Mouse (Mus musculus) embryo, embryonic 11 days (tissue): Measurements from ENCODE around the gene Nptn.

Experiments
- DNase-seq: peaks from one replicate; pipeline ENCODE4 v3.0.0-alpha.2; 2015

Nptn gene

DNA sequence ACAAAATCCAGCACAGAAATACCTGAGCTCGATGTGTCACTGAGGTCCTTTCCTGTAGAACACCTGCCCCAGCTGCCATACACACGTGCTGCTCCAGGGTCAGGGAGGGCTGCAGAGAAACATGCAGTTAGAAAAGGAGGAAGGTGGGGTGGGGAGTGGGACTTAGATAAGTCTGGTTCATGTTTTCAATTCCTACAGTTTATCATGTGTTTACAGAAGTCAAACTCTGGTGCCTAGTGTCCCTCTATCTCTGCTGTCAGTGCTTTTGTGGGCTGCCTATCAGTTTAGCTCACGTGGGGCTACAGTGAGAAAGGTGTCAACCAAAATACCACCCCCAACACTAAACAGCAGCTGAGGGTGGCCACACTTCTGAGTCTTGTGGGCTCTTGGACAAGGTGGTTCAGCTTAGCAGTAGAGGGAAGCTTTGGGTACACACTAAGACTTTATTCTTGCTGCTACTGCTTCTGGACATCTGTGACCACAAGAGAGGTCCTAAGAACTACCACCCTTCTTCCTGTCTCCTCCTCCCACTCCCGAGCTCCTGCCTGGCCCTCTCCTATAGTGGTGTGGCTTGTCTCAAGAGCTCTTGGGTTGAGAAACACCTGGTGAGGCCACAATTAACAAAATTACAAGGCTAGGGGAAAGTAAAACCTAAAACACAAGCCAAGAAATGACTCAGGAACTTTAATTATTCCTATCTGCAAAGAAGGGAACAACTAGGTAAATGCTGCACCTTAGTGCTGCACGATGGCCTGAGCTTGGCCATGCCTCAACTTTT lies 75.9 kb downstream of the Nptn start:
- no peak for DNase-seq

DNA sequence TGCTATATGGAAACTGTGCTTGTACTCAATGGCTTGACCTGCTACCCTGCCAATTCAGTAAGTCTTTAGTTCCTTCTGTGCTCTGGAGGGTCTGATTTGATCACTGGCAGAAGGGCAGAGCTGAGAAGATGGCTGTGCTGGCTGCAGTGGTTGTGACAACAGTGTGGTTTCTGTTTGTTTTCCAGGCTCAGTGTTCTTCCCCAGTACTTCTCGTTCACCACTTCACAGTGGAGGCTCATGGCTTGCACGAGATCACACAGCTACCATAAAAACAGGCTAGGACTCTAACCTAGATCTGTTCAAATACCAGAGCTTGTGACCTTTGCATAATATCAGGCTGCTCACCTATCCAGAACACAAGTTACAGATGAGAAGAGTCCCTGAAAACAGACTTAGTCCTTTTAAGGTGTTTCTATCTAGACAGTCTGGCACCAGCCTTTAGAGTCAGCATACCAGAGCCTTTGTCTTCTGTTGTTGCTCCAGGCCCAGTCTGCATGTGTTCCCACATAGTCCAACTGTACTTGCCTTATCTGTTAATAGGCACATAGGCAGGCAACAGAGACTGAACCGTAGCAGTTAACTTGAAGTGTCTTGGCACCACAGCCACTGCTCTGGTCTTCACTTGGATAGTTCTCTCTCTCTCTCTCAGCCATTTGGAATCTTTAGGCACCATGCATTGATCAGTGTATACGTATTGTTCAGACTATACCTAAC lies 76.7 kb downstream of the Nptn start:
- no peak for DNase-seq

DNA sequence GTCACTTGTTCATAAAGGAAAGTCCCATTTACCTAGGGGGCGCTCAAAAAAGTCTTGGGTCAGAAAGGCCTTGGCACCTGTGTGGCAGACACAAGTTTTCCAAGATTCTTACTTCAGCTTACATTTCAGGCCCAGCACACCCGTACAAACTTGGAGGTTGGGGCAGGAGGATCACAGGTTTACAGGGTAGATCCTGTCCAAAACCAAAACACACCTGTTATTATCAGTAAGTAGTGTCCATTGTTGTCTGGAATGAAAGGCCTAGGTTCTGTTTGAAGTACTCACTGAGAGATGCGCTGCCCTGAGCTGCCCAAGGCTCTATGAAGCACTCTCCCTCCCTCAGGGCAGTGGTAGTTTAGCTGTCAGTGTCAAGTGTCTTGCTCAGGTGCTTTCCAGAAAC lies 77.3 kb downstream of the Nptn start:
- no peak for DNase-seq

DNA sequence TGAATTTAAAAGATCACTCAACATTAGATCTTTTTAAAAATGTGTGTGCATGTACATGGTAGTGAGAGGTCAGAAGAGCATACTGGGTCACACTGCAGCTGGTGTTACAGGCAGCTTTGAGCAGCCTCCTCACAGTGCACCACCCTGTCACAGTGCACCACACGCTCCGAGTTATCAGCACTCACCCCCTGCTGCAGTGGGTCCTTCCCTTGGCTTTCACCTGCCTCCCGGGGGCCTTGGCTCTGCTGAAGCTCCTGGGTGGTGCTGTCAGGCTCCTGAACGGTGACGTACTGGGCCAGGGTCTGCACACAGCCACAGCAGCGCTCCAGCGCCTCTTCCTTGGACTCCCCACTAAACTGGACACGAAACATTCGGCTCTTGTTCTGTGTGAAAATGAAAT lies 77.9 kb downstream of the Nptn start:
- DNase-seq: no peak

DNA sequence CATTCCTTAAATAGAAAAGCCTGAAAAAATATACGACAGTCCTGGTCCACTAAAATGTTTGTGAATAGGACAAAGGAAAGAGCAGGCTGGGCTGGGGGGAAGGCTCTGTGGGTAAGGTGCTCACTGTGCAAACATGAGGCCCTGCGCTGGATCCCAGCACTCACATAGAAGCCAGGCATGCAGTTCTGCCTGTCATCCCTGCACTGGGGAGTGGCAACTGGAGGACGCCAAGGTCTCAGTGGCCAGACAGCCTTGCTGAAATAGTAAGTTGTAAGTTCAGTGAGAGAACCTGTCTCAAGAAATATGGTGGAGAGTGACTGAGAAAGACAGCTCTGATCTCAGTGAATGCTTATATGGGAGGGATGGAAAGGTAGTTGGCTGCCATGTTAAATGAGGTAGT lies 78.6 kb downstream of the Nptn start:
- DNase-seq: no peak

DNA sequence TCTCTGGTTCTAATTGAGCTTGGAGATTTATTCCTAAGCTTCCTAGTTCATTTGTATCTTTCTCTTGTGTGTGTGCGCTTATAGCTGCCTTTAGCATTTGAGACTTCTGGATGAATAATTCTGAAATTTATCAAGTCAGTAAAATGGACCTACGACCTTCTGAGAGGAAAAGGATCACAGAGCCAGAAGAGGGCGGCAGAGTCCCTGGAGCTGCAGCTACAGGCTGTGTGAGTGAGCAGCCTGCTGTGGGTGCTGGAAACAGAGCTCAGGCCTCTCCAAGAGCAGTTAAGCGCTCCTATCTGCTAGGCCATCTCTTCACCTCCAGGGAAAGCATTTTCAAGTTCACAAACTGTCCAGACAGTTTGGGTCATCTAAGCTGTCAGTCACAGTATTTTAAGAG lies 80.0 kb downstream of the Nptn start:
- no peak for DNase-seq

DNA sequence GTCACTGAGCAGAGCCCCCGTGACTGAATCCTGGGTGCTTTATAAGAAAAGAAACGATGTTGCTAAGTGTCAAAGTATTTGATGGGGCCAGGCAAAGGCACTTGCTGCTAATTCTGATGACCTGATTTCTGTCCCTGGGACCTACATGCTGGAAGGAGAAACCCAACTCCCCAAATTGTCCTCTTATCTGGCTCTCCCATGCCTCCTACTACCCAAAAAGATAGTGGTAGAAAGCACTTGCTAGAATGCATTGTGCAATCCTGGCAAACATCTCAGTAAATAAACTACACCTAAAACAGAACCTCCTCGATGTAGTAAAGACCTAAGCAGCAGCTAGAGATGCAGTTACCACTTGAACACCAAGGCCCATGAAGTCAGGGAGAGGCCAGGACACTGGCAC lies 80.8 kb downstream of the Nptn start:
- DNase-seq: no peak

DNA sequence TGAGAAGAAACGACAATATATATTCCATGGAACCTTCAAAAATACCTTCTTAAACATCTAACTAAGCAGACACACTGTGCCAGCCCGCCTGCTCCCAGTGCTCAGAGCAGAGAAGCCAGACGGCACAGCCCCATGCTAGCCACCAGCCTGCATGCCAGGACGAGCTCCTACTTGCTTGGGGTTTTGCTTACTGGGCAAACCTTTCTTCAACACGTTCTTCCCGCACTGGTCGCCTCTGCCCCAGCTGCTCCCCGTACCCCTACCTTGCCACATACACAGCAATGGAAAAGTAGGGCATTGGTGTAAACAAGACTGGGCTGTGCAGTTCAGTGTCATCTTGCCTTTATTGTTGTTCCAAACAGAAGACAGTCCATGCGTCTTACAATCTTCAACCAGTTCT lies 83.5 kb downstream of the Nptn start:
- no peak for DNase-seq

DNA sequence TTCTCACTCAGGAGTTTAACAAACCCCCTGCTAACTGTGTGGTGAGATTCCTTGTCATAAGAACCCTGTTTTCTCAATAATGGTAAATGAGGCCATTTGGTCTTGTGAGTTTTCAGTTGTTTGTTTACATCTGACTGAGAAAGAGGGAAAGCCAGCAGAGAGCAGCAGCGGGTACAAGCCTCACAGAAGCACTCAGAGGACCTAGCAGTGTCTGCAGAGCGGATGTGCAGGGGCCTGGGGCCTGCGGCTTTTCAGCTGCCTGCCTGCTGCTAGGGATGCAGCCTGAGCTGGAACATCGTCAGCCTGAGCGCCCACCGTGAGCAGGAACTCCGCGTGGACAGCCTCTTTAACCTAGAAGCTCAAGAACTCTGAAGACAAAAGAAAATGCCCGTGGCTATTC lies 84.2 kb downstream of the Nptn start:
- peak; percentile 24 for DNase-seq

DNA sequence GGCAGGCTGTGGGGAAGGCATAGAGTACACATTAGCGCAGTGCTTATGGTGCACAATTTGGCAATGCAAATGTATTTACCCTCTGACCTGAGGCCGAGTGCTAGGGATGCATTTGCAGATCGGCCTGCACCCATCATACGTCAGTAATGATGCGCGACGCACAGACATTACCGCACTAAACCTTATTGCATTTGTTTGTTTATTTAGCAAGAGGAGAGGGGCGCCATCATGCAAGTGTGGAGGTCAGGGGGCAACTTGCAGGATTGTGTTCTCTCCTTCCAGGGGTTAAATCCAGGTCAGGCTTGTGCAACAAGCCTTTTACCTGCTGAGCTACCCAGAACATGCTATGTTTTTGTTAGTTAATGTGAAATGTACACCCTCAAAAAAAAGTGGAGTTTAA lies 85.2 kb downstream of the Nptn start:
- no peak for DNase-seq

DNA sequence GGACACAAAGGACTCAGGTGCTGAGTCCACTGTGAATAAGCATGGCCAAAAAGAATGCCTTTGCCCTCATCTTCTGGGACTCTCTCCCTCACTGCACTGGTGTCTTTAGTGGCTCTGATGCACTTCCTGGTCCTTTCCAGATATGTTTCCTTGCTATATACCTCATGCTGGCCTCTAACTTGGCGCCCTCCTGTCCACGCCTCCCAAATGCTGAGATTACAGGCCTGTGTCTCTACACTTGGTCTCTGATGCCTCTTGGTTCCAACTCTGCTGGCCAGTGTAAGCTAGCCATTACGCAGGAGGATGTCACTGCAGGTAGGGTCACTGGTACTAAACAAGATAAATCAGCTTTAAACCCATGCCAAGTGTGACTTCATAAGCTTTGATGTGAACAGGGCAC lies 86.1 kb downstream of the Nptn start:
- DNase-seq: no peak

DNA sequence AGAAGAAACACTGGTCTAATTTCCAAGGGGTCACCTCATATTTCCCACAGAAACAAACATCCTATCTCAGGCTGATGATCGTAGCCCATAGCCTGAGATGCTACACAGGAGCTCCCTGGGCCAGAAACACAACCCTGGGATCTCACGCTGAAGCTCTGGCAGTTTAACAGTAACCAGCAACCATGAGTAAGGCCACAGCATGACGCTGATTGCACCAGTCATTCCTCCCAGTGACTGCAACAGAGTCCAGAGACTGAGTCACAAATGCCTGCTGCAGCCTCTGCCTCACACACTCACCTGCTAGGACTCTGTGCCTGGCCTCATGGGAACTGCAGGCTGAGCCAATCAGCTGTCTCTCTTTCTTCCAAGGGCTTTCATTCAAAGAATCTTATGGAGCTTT lies 87.0 kb downstream of the Nptn start:
- DNase-seq: no peak

DNA sequence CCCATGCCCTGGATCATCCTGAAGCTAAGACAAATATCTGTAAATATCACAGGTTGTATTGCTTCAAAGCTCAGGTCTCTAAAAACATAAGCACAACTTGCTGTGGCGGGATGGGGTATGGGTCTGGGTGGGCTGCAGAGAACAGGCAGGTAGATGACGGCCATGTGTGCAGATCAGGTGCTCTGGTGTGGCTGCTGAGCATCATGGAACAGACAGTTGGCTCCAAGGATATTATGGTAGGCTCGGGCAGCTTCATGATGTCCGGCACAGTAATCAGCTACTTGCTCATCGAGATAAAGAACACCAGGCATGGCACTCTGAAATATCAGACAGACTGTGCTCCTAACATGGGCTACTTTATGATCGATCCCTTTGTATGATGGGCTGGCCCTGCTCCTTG lies 87.8 kb downstream of the Nptn start:
- no peak for DNase-seq

DNA sequence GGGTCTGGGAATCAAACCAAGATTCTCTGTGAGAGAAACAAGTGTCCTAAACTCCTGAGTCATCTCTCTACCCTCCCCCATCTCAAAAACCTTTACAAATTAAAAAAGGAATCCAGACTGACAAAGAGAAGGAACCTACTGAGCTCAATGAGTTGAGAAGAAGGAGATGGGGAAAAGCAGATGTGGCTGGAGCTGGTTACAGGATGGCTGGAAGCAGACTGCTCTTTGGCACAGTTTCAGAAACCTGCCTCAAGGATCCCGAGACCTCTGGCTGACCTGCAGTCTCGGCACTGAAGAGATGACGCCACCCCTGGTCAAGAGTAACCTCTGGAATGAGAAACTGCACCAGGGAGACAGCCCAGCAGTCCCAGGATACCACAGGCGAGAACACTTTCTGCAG lies 90.4 kb downstream of the Nptn start:
- DNase-seq: no peak

DNA sequence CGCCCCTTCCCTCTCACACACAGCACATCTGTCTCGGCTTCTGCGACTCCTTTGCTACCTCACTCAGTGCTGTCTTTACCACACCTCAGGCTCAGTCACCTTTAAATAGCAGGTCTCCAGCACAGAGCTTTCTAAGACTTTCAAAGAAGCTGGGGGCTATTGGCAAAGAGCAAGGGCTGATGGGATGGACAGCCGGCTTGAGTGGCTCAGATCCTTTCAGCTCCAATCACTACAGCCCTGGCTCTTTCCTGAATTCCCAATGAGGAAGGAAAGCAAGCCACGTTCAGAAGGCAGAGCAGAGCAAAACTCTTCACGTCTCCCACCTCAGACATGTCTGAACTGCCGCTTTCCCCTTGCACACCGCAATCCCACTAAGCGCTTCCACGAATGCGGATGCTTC lies 92.7 kb downstream of the Nptn start:
- no peak for DNase-seq

DNA sequence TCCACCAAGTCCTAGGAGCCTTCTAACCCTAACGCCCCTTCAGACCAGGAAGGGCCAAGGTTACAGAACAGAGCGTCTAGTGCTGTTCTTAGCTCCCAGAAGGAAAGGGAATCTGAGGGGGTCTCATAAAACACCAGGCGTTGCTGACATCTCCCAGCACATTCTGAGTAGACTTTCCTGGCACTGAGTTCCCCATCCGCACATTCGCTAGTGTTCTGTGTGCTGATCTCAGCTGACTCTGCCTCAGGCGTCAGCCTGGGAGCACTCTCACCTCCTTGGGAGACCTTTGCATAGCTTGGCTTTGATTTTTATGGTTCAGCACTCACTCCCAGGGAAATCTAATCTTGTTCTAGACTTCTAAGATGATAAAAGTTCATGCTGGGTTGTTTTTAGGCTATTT lies 93.3 kb downstream of the Nptn start:
- no peak for DNase-seq

DNA sequence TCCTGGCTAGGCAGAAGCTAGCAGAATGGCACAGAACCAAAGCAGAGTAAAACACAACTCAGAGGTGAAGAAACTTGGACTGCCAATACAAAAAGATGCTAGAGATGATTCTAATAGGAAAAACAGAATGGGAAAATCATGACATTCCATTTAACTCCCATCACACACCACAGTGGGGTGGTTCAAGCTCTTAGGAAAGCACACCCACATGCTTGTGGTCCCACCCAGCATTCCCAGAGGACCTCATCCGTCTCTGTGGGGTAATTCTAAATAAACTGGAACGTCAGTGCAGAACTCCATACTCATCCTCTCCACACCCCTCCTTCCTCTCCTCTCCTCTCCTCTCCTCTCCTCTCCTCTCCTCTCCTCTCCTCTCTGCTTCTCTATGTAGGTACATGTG lies 99.4 kb downstream of the Nptn start:
- DNase-seq: no peak

DNA sequence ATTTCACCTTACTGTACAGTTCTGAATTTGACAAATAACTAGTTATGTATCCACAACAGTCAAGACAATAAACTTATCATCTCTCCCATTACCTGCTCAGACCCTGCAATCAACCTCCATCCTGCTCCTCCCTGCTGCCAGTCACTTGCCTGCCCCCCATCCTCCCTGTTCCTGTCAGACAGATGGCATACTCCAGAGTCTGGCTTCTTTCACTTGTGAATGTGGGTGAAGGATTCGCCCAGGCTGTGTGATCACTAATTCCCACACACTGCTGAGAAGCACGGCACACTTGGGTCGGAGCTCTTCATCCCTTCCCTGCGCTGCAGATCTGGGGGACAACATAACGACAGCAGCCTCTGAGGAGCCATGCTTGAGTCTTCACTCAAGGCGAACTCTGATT lies 100.1 kb downstream of the Nptn start:
- no peak for DNase-seq

DNA sequence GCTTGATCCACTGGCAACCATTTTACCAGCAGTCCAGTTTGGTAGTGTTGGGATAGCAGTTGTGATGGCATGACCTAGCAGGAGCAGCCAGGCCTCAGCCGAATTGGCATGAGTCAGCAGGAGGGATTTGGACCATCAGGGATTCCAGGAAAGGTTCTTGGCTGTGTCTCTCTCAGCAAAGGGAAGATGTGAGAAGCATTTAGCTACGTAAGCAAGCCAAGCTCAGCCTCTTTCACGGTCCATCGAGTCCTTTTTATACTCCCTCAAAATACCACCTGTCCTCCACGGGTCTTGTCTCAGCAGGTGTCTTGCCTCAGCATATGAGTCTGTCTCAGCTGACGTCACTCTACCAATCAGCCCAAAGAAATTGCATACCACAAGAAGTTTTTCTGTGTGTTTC lies 101.3 kb downstream of the Nptn start:
- no peak for DNase-seq

DNA sequence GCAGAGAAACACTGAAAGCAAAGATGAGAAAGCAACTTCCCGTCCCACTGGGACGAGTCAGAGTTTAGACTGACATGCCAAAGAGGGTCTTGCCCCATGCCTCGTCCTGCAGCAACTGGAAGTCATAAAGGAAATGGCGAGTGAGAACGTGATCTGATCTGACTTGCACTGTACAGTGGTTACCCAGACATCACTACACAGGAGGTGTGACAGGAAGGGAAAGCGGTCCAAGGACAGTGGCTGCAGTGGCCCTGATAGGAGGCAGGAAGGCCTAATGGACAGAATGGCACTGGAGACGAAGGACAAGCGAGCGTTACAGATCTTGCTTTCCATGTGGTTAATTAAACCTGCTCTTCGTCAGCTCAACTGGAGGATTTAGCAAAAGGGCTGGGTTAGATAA lies 103.2 kb downstream of the Nptn start:
- DNase-seq: no peak

DNA sequence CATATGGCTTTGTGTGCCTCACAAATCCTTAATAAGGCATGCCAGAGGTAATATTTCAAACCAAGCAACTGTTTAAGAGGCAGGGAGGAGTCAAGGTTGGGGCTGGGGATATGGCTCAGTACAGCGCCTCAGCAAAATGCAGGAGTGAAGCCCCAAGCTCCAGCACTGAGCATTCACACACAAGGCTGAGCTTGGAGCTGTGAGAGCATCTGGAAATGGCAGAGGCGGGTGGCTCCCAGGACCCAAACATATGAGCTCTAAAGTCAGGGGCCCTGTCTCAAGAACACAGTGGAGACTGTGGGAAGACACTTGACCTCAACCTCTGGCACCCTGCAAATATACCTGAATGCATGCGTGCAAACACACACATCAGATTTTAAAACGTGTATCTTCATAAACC lies 106.0 kb downstream of the Nptn start:
- no peak for DNase-seq

DNA sequence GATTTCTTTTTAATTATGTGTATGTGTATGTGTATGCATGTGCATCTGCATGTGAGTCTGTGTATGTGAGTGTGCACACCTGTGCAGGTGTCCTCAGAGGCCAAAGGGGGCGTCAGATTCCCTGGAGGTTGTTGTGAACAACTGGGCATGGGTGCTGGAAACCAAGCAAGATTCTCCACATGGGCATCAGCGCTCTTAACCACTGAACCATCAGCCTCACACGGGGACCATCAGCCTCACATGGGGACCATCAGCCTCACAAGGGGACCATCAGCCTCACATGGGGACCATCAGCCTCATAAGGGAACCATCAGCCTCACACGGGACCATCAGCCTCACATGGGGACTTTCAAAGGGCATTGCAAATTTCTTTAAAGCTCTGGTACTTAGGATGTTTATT lies 108.7 kb downstream of the Nptn start:
- DNase-seq: no peak

DNA sequence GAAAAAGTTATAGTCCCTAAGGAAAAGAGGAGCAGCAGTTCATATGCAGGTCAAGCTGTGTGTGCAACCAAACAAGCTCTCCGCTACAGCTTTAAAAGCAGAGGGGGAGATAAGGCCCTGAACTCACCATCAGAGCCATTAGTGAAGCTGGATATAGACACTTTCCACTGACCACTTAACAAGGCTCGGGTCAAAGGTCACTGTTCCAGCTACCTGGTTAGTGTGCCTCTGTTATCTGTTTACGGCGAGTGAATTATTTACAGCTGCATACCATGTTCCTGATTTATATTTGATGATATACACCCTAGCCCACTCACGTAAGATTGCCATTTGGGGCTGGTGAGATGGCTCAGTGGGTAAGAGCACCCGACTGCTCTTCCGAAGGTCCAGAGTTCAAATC lies 109.4 kb downstream of the Nptn start:
- DNase-seq: no peak

DNA sequence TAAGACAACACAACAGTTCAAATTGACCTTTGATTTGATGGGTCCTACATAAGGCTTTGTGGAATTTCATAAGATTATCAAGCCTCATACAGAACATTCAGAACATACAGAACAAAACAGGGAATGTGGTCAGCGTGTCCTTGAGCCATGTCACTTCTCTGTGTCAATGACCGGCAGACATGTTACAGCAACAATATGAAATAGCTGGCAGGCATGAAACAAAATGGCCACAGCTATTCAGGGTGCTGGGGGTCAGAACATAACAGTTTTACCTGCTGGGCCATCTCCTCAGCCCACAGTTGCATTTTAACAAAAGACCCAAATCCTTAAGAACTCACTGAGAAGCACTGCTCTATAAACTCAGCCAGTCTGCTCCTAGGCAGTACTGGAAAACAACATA lies 116.4 kb downstream of the Nptn start:
- DNase-seq: no peak

DNA sequence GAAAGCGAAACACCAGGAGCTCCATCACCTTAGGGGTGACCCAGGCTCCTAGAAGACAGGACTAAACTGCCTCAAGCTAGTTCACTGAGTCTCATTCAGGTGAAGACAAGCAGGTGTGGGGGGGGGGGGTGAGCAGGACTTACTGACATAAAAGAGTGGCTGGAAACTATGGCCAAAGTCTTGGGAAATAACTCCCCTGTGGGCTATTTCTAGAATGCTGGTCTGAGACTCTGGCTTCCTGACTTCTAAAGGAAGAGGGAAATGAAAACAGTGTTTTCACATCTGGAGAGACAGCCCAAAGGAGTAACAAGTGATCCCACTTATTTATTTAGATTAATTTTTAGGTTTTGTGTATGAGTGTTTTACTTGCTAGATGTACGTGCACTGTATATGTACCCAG lies 119.7 kb downstream of the Nptn start:
- DNase-seq: no peak
